Mouse (Mus musculus): ENCODE results near the gene Ccr10. TPM values are rescaled to one million over a fixed set of nuclear protein-coding genes. Genes with fewer than 3 reads are reported as not detected.
"Not testable (repeated sequence)": the region's sequence is repeated elsewhere in the genome, so short reads cannot be mapped to it uniquely, and the experiment has no call there.

Gene Ccr10
- polyA plus RNA-seq, 1 experiment from 2014 or later = 0.24 TPM

DNA sequence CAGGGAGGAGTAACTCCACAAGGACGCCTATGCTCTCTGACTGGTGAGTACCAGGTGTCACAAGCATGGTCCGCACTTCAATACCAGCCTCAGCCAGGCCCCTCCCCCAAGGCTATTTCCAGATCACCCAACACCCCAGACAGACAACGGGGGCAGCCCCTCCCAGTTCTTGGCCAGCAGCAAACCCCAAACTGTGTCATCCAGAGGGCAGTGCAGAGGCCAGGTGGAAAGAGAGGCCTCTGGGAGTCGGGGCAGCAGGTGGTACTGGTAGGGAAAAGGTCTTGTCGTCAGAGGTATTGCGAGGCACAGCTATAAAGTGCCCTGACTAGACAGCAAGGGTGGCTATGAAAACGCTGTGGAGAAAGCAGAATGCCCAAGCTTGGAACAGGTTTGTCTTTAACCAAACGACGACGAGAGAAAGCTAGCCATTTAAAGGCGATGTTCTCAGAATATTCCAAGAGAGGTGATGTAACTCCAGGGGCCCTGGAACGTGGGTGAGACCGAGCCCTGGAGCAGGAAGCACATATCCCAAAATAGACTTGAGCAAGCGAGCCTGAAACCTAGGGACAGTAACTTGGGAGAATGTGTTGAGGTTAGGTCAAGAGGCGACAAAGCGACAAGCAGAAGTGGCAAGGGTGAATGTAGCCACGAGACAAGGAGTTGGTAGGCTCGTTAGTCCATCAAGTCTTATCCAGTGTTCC lies 45.0 kb downstream of the Ccr10 start:
- Histone ChIP-seq H3K27me3 (no peaks in the 10 kb centered on the region), H3K4me3 (replicated peaks) (no peak overlapping the region), H3K4me2 (replicated peaks) (no peak overlapping the region), H3K36me3 (peaks cover 22% of the 10 kb centered on the region), H3K27ac (replicated peaks) (no peak overlapping the region), H3K9ac (no peak overlapping the region), H3K4me1 (no peaks in the 10 kb centered on the region), H3K9me3 (replicated peaks) (peaks cover 5% of the 10 kb centered on the region; the same call in 1 of the 2 replicates)
- ATAC-seq (ENCODE audit: insufficient number of reproducible peaks, low FRiP score, low TSS enrichment, low read depth) = no peak; the same call in 1 of the 2 replicates
- WGBS = 47% methylated on average over 18 of the region's 18 CpGs

DNA sequence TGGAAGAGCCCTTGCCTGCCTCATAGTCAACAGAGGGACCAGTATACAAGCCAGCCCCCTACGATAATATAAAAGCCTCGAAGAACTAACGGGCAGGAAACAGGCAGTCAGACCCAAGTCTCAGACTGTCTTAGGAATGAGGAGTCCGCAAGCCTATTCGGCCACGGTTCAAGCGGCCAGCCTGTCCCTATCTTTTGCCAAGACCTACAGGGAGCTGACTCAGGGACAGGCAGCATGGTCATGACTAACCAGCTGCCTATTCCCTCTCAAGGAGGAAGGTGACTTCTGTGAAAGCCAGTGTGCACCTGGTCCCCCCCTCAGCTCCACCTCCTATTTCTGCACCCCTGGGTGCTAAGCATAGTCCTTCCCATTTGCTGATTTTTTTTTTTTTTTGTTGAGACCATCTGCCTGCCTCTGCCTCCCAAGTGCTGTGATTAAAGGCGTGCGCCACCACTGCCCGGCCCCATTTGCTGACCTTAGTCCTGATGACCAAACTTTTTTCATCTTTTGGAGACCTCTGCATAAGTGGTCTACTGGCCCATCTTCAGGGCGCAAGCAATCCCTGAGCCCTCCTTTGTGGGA lies 46.2 kb downstream of the Ccr10 start:
- Histone ChIP-seq H3K9ac (no peak overlapping the region), H3K4me1 (no peaks in the 10 kb centered on the region), H3K27ac (replicated peaks) (no peak overlapping the region), H3K9me3 (replicated peaks) (peaks cover 5% of the 10 kb centered on the region; the same call in 1 of the 2 replicates), H3K36me3 (peaks cover 28% of the 10 kb centered on the region), H3K27me3 (no peaks in the 10 kb centered on the region), H3K4me2 (replicated peaks) (no peak overlapping the region), H3K4me3 (replicated peaks) (no peak overlapping the region)
- WGBS = 89% methylated on average over 11 of the region's 11 CpGs
- ATAC-seq (ENCODE audit: insufficient number of reproducible peaks, low FRiP score, low TSS enrichment, low read depth) = no peak

- no peak overlapping the region for H3K9ac ChIP-seq
- 91% methylated on average over 1 of the region's 1 CpGs for WGBS
- no peak overlapping the region for H3K27ac ChIP-seq (replicated peaks)
- peaks cover 5% of the 10 kb centered on the region; the same call in 1 of the 2 replicates for H3K9me3 ChIP-seq (replicated peaks)
- no peaks in the 10 kb centered on the region for H3K4me1 ChIP-seq
- H3K4me2 ChIP-seq (replicated peaks) = no peak overlapping the region
- no peaks in the 10 kb centered on the region for H3K27me3 ChIP-seq
- ATAC-seq (ENCODE audit: insufficient number of reproducible peaks, low FRiP score, low TSS enrichment, low read depth) = no peak
- peaks cover 48% of the 10 kb centered on the region for H3K36me3 ChIP-seq
- no peak overlapping the region for H3K4me3 ChIP-seq (replicated peaks)
Observed at GRCm38 (mm10) chr11:101127075-101127474, 48.2 kb downstream of the Ccr10 start.

GRCm38 (mm10) chr11:101125008-101125407 lies 50.2 kb downstream of the Ccr10 start:
- 97% methylated on average over 9 of the region's 9 CpGs for WGBS
- not testable (repeated sequence) for H3K4me2 ChIP-seq (replicated peaks); H3K27ac ChIP-seq (replicated peaks); H3K9ac ChIP-seq; H3K4me1 ChIP-seq; H3K27me3 ChIP-seq; H3K4me3 ChIP-seq (replicated peaks); ATAC-seq (ENCODE audit: insufficient number of reproducible peaks, low FRiP score, low TSS enrichment, low read depth); H3K9me3 ChIP-seq (replicated peaks)
- H3K36me3 ChIP-seq = peaks cover 51% of the 10 kb centered on the region

DNA sequence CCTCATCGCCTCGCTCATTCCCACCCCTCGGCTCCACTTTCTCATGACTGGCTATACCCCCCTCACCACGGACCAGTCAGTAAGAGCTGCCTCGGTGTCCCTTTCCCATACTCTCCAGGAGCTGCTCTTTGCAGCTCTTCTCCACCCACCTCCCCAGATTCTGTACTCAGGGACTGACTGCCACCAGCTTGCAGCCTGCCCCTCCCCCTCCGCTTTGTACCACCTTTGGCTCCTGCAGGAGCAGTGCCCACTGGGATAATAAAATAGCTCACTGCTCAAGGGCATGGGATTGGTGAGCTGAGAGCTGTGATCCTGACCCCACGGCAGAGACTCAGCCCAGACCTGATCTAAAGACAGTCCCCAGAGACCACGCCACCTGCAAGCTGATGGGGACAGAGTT lies 50.7 kb downstream of the Ccr10 start:
- ATAC-seq (ENCODE audit: insufficient number of reproducible peaks, low FRiP score, low TSS enrichment, low read depth); H3K27me3 ChIP-seq; H3K4me2 ChIP-seq (replicated peaks); H3K4me1 ChIP-seq; H3K4me3 ChIP-seq (replicated peaks); H3K9me3 ChIP-seq (replicated peaks); H3K9ac ChIP-seq; H3K27ac ChIP-seq (replicated peaks): not testable (repeated sequence)
- whole genome bisulfite sequencing = 92% methylated on average over 8 of the region's 8 CpGs
- H3K36me3 ChIP-seq = peaks cover 51% of the 10 kb centered on the region

Small RNAs within 50 kb of the gene (microRNA-seq; reads per million reads assigned to microRNA genes)
- gene Gm27626 (ENCODE audit: borderline number of aligned reads) = not detected

Other genes with a start within 250 kb of the Ccr10 start
- gene Stat3, start 235.9 kb downstream of the Ccr10 start, polyA plus RNA-seq (2015; fragmentation: Nextera tagmentation; extraction: Ambion mirVana) = 75.6 and 79.3 TPM in 2 replicates
- 330 and 343 TPM in 2 replicates for gene Cavin1, start 204.6 kb downstream of the Ccr10 start, polyA plus RNA-seq (2015; fragmentation: Nextera tagmentation; extraction: Ambion mirVana)
- 36.8 and 40.3 TPM in 2 replicates for gene Atp6v0a1, start 166.0 kb downstream of the Ccr10 start, polyA plus RNA-seq (2015; fragmentation: Nextera tagmentation; extraction: Ambion mirVana)
- gene Naglu, start 105.4 kb downstream of the Ccr10 start, polyA plus RNA-seq (2015; fragmentation: Nextera tagmentation; extraction: Ambion mirVana) = 15.1 and 16.6 TPM in 2 replicates
- 0.24 and 0.25 TPM in 2 replicates for gene Hsd17b1, start 97.0 kb downstream of the Ccr10 start, polyA plus RNA-seq (2015; fragmentation: Nextera tagmentation; extraction: Ambion mirVana)
- gene Coasy, start 92.9 kb downstream of the Ccr10 start, polyA plus RNA-seq (2015; fragmentation: Nextera tagmentation; extraction: Ambion mirVana) = 43.2 and 44.9 TPM in 2 replicates
- 50.3 and 52.0 TPM in 2 replicates for gene Mlx, start 88.2 kb downstream of the Ccr10 start, polyA plus RNA-seq (2015; fragmentation: Nextera tagmentation; extraction: Ambion mirVana)
- 32.0 and 33.6 TPM in 2 replicates for gene Psmc3ip, start 80.0 kb downstream of the Ccr10 start, polyA plus RNA-seq (2015; fragmentation: Nextera tagmentation; extraction: Ambion mirVana)
- 25.3 and 26.7 TPM in 2 replicates for gene Retreg3, start 55.5 kb downstream of the Ccr10 start, polyA plus RNA-seq (2015; fragmentation: Nextera tagmentation; extraction: Ambion mirVana)
- 69.7 and 73.4 TPM in 2 replicates for gene Tubg1, start 55.5 kb downstream of the Ccr10 start, polyA plus RNA-seq (2015; fragmentation: Nextera tagmentation; extraction: Ambion mirVana)
- 11.1 and 11.9 TPM in 2 replicates for gene Tubg2, start 19.5 kb downstream of the Ccr10 start, polyA plus RNA-seq (2015; fragmentation: Nextera tagmentation; extraction: Ambion mirVana)
- gene Cntnap1, start 4.9 kb downstream of the Ccr10 start, polyA plus RNA-seq (2015; fragmentation: Nextera tagmentation; extraction: Ambion mirVana) = 2.0 and 2.2 TPM in 2 replicates
- gene Plekhh3, start 4.1 kb downstream of the Ccr10 start, polyA plus RNA-seq (2015; fragmentation: Nextera tagmentation; extraction: Ambion mirVana) = 27.2 and 28.7 TPM in 2 replicates
- gene Ezh1, start 51.0 kb upstream of the Ccr10 start, polyA plus RNA-seq (2015; fragmentation: Nextera tagmentation; extraction: Ambion mirVana) = 16.5 and 18.7 TPM in 2 replicates
- 138 and 139 TPM in 2 replicates for gene Ramp2, start 70.6 kb upstream of the Ccr10 start, polyA plus RNA-seq (2015; fragmentation: Nextera tagmentation; extraction: Ambion mirVana)
- 122 and 133 TPM in 2 replicates for gene Vps25, start 78.3 kb upstream of the Ccr10 start, polyA plus RNA-seq (2015; fragmentation: Nextera tagmentation; extraction: Ambion mirVana)
- gene Wnk4, start 85.1 kb upstream of the Ccr10 start, polyA plus RNA-seq (2015; fragmentation: Nextera tagmentation; extraction: Ambion mirVana) = 12.5 and 14.3 TPM in 2 replicates
- gene Cntd1, start 103.6 kb upstream of the Ccr10 start, polyA plus RNA-seq (2015; fragmentation: Nextera tagmentation; extraction: Ambion mirVana) = 1.1 and 1.9 TPM in 2 replicates
- 160 and 165 TPM in 2 replicates for gene Coa3, start 103.7 kb upstream of the Ccr10 start, polyA plus RNA-seq (2015; fragmentation: Nextera tagmentation; extraction: Ambion mirVana)
- gene Becn1, start 126.8 kb upstream of the Ccr10 start, polyA plus RNA-seq (2015; fragmentation: Nextera tagmentation; extraction: Ambion mirVana) = 141 and 143 TPM in 2 replicates
- 124 and 126 TPM in 2 replicates for gene Psme3, start 140.8 kb upstream of the Ccr10 start, polyA plus RNA-seq (2015; fragmentation: Nextera tagmentation; extraction: Ambion mirVana)
- 1.1 and 1.6 TPM in 2 replicates for gene Aoc2, start 149.6 kb upstream of the Ccr10 start, polyA plus RNA-seq (2015; fragmentation: Nextera tagmentation; extraction: Ambion mirVana)
- 0.77 and 0.94 TPM in 2 replicates for gene Aoc3, start 155.2 kb upstream of the Ccr10 start, polyA plus RNA-seq (2015; fragmentation: Nextera tagmentation; extraction: Ambion mirVana)
- not detected in 2 replicates for gene G6pc, start 192.1 kb upstream of the Ccr10 start, polyA plus RNA-seq (2015; fragmentation: Nextera tagmentation; extraction: Ambion mirVana)
- 63.4 and 65.6 TPM in 2 replicates for gene Aarsd1, start 242.2 kb upstream of the Ccr10 start, polyA plus RNA-seq (2015; fragmentation: Nextera tagmentation; extraction: Ambion mirVana)
- gene Gm27029, start 249.4 kb upstream of the Ccr10 start, polyA plus RNA-seq (2015; fragmentation: Nextera tagmentation; extraction: Ambion mirVana) = 9.7 and 11.4 TPM in 2 replicates
- 21.6 and 23.4 TPM in 2 replicates for gene Rundc1, start 249.6 kb upstream of the Ccr10 start, polyA plus RNA-seq (2015; fragmentation: Nextera tagmentation; extraction: Ambion mirVana)
- gene Ptges3l, start 249.9 kb upstream of the Ccr10 start, polyA plus RNA-seq (2015; fragmentation: Nextera tagmentation; extraction: Ambion mirVana) = 19.8 and 22.1 TPM in 2 replicates

Measured in embryonic facial prominence, embryonic 15.5 days (tissue).